Comparison of ENCODE assay signal across 36 mouse cellular contexts in the genomic region with DNA sequence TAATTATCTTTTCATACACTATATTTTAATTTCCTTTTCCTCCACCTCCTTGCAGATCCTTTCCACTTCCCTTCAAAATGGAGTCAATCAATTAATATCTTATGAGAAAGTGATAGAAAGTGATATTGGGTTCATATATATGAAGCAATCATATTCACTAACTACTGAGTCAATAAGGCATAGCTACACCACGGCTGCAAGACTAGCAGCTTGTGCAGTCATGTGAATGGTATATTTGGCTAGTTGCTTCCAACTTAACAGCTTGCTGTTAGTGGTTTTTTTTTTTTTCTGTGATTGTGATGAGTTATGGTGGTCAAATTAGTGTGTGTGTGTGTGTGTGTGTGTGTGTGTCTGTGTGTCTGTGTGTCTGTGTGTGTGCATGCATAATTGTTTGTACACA. TPM values are rescaled to one million over a fixed set of nuclear protein-coding genes. Genes with fewer than 3 reads are reported as not detected.
"Had no signal": no experiment of that assay in that cellular context is flagged by ENCODE, and none has a peak within 500 bp of the region (broad histone marks: within the 10 kb centered on the region; RNA-seq: fewer than 3 reads in every experiment).

No protein-coding gene starts in this region.

- H3K27me3 ChIP-seq: heart, embryonic 15.5 days; hindbrain, embryonic 12.5 days; hindbrain, embryonic 13.5 days; hindbrain, embryonic 15.5 days; intestine, embryonic 15.5 days; kidney, embryonic 15.5 days had no signal

- H3K4me3 ChIP-seq: heart, embryonic 15.5 days; hindbrain, embryonic 10.5 days; hindbrain, embryonic 12.5 days; hindbrain, embryonic 13.5 days; hindbrain, embryonic 15.5 days; intestine, embryonic 15.5 days; kidney, embryonic 15.5 days; layer of hippocampus, adult 2 months; left cerebral cortex, adult 2 months had no signal

- DNase-seq: heart, postnatal 10 days; heart, postnatal 14 days; heart, postnatal 36 days; heart, postnatal 4 days; kidney, adult 11 months; kidney, adult 18-20 months; kidney, adult 2 months; kidney, adult 8-10 months; kidney, adult 9 months; kidney, postnatal 10 days; kidney, postnatal 14 days; kidney, postnatal 25 days; kidney, postnatal 36 days; kidney, postnatal 4 days; layer of hippocampus, adult 9-11 months; layer of hippocampus, postnatal 36 days had no signal

- H3K9ac ChIP-seq: heart, embryonic 15.5 days; hindbrain, embryonic 12.5 days; hindbrain, embryonic 13.5 days; hindbrain, embryonic 14.5 days; hindbrain, embryonic 15.5 days; intestine, embryonic 15.5 days; kidney, embryonic 15.5 days had no signal

- H3K36me3 ChIP-seq: heart, embryonic 15.5 days; hindbrain, embryonic 10.5 days; hindbrain, embryonic 12.5 days; hindbrain, embryonic 13.5 days; hindbrain, embryonic 15.5 days; intestine, embryonic 15.5 days; kidney, embryonic 15.5 days had no signal

- H3K4me1 ChIP-seq: heart, embryonic 15.5 days; hindbrain, embryonic 12.5 days; hindbrain, embryonic 15.5 days; intestine, embryonic 15.5 days; kidney, embryonic 15.5 days had no signal

- H3K9me3 ChIP-seq: heart, embryonic 15.5 days; hindbrain, embryonic 10.5 days; hindbrain, embryonic 12.5 days; hindbrain, embryonic 13.5 days; hindbrain, embryonic 15.5 days; intestine, embryonic 15.5 days; kidney, embryonic 15.5 days had no signal

- ATAC-seq: hindbrain, embryonic 16.5 days; hindbrain, postnatal 0 days; inflammation-experienced regulatory T-cells, adult 6 months; intestine, embryonic 15.5 days; intestine, embryonic 16.5 days; intestine, postnatal 0 days had no signal

- H3K4me2 ChIP-seq: heart, embryonic 15.5 days; hindbrain, embryonic 12.5 days; hindbrain, embryonic 13.5 days; hindbrain, embryonic 14.5 days; hindbrain, embryonic 15.5 days; intestine, embryonic 15.5 days; kidney, embryonic 15.5 days had no signal

- H3K27ac ChIP-seq: heart, embryonic 15.5 days; hindbrain, embryonic 10.5 days; hindbrain, embryonic 12.5 days; hindbrain, embryonic 13.5 days; hindbrain, embryonic 14.5 days; hindbrain, embryonic 15.5 days; hindbrain, postnatal 0 days; intestine, embryonic 15.5 days; kidney, embryonic 15.5 days; kidney, postnatal 0 days; layer of hippocampus, adult 2 months; left cerebral cortex, adult 2 months had no signal

RNA-seq across cellular contexts. Expression of a gene that starts 25.0 kb away (rescaled TPM):
- total RNA-seq: heart, postnatal 10 days; heart, postnatal 14 days; heart, postnatal 25 days; heart, postnatal 36 days; heart, postnatal 4 days; hematopoietic stem cell, adult 5-6 weeks had no signal
- polyA plus RNA-seq: heart, postnatal 0 days; inflammation-experienced regulatory T-cells, adult 6 months; kidney, embryonic 14.5 days; kidney, postnatal 0 days had no signal
